Mouse (Mus musculus) R1 (cell line): ENCODE data around the gene Fam8a1.
A peak's percentile ranks its signal among the peaks of the same experiment; 100 is the strongest.

Experiments
- DNase-seq: peaks from one replicate; pipeline ENCODE4 v3.0.0-alpha.2; 2018; ENCODE audit warnings: low read depth, low spot score

Gene Fam8a1

GRCm38 (mm10) chr13:46669048-46669619, at the start of gene Fam8a1:
Fam8a1 (plus strand) TSS chr13:46669522.
- DNase-seq, result peak; percentile 92

DNA sequence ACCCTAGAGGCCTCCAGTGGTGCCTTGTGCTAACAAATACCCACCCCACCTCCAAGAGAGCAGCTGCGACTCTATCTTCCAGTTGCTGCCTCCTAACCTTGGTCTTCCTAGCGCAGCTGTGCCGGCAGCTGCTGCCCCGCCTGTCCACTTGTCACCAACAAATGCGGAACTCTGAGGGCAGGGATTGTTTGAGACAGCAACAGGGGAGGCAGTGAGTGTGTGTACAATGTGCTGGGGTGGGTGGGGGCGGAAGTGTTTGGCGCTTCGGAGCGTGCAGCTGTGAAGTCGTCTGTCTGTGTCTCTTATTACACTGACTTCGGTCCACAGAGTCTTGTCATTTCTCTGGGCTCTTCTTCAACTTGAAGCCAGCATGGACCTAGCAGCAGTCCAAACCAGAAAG, 49.7 kb upstream of the Fam8a1 start:
- DNase-seq, result no peak

DNA sequence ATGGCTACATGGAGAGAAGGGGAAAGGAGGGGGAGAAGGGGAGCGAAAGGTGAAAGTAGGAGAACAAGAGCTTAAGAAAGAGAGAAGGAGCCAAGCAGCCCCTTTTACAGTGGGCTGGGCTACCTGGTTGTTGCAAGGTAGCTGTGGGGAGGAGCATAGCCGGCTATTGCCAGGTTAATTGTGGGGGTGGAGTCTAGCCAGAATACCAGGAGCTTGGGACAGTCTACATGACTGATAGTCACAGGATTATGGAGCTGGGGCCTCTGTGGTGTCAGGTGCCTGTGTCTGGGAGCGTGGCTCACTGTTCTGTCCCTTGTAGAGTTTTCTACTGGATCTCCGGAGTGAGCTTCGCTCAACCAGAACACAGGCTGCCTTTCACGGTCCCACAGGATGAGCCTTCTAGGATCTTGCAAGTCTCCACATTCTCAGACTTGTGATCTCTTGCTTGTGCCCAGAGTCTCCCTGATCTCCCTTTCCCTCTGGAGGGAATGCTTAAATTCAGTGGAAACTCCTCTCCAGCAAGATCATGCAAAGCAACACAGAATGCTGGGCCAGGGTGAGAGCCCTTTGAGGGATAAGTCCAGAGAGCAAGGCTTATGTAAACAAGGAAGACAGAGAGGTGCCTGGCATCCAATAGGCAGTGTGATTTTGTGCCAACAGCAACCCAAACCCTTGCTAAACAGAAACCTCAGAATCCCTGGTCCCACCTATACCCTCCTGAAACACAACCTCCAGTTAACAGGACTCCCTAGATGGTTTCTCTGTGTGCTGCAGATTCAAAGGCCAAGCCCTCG, 48.2 kb upstream of the Fam8a1 start:
- DNase-seq, result no peak

DNA sequence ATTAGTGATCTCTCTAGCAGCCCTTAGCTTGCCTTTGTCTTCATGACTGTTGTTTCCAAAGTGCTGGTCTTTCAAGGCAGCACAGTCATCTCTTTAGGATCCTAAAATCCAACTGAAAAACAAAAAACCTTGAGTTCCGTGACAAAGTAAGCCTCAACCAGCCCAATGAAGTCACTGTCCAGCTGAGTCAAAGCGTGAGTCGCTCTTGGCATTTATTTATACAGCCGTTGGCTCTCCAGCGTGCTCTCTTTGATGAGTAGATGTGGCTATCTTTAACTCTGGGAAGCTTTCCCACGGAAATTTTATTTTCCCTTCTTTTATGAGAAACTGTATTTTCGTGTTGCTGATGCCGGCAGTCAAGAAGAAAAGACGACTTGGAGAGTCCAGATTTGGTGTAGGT, 42.7 kb upstream of the Fam8a1 start:
- DNase-seq, result no peak

DNA sequence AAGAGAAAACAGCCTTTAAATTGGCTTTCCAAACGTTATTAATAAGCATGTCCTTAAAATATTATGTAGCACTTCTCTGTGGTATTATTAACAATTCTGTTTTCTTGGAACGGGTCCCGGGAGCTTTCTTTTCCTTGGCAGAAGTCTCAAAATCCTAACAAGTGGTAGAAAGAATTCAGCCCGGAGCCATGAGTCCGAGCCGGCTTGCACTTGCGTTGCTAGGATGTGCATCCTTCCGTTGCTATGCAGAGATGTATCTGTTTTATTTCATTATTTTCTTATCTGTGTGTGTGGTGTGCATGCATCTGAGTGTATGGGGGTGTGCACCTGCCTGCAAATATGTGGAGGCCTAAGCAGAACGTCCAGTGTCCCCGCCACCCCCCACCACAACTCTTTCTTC, 41.5 kb upstream of the Fam8a1 start:
- DNase-seq, result no peak

DNA sequence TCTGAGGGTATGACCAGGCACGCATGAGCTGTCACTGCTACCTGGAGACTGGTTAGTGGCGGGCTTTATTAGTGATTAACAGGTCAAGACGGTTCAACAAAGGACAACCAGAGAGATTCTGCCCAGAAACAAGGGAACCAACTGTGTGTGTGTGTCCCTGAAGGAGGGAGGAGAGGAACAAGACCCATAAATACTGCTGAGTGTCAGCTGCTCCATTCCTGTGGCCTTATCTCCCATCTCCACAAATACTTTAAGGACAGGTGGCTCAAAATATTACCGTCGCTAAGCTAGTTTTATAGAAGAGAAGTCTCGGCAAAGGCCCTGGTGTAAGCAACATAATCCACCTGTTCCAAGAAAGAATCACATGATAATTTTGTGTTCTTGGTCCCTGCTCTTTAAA, 39.9 kb upstream of the Fam8a1 start:
- no peak for DNase-seq

DNA sequence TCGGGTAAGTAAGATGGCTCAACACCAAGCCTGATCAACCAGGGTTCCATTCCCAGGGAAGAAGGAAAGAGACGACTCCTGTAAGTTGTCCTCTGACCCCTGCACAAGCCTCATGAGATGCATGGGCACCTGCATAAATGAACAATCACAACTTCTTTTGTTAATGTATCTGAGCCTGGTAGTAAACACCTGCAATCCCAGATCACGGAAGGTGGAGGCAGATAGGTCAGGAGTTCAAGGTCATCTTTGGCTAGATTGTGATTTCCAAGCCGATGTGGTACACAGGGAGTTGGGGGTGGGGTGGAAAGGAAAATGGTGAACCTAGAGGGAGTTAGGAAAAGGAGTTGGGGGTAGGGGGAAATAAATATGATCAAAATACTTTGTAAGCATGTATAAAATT, 36.5 kb upstream of the Fam8a1 start:
- peak; percentile 72 for DNase-seq

DNA sequence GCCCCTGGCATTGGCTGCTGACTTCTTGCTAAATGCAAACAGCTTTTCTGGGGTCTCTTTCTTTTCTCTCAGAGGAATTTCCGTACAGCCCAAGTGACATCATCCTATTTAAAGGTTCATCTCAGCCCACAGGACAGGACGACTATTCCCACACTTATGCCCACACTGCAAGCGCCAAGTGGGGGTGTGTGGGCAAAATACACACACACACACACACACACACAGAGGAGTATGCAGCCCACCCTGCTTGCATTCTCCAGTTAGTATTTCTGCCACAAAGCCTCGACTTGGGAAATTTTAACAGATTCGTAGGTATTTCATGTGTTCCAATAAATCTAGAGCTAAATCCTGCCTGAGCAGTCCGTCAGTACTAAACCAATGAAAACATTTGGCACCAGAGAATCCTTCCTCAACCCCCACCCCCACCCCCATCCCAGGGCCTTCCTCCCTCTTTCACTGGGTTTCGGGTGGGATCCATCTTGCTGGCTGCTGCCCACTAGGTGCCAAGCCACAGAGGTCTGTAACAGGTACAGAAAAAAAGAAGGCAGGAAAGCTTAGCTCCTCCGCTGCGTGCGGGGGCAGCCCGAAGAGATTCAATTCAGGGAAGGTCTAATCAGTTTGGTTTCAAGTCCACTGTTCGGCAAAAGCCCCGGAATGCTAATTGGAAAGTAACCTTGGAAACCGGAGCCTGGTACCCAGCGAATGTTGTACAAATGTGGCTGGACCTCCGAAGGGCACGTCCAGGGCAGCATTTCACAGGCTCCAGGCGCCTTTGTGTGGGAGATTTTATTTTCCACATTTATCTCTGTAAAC, 35.8 kb upstream of the Fam8a1 start:
- DNase-seq, result peak; percentile 41

DNA sequence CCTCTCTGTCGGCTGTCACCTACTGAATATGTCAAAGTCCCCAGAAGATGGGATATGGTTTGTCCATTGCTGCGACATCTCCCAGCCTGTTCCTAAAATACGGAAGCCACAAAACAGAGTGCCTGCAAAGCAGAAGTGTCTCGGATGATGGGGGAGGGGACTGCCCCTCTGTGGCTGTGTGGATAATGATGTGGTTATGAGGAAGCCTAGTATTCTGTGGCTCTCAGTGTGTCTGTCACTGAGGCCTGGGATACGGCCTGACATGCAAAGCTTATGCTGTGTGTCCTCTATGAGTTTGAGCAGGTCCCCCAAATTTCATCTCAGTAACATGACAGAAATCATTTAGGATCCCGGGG, 35.2 kb upstream of the Fam8a1 start:
- no peak for DNase-seq

- no peak for DNase-seq
These were observed 28.5 kb upstream of the Fam8a1 start for GRCm38 (mm10) chr13:46640608-46641468.

DNA sequence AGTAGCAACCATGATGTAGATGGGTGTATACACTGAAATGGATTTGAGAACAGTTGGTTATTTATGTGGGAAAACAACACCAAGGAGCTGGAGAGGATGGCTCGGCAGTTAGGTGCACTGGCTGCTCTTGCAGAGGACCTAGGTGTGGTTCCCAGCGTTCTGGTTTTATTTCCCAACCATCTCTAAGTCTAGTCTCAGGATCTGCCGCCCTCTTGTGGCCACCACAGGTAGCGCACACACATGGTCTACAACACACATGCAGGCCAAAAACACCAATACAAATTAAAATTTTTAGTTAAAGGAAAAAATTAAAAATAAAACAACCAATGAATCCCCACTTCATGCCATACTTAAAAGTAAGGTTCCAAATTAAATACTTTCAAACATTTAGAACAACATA, 27.0 kb upstream of the Fam8a1 start:
- peak; percentile 72 for DNase-seq

GRCm38 (mm10) chr13:46644175-46644574, 25.1 kb upstream of the Fam8a1 start:
- no peak for DNase-seq

- DNase-seq, result peak; percentile 82
These were observed 23.8 kb upstream of the Fam8a1 start for GRCm38 (mm10) chr13:46645476-46645875.

- no peak for DNase-seq
These were observed 17.5 kb upstream of the Fam8a1 start for GRCm38 (mm10) chr13:46651853-46652252.

DNA sequence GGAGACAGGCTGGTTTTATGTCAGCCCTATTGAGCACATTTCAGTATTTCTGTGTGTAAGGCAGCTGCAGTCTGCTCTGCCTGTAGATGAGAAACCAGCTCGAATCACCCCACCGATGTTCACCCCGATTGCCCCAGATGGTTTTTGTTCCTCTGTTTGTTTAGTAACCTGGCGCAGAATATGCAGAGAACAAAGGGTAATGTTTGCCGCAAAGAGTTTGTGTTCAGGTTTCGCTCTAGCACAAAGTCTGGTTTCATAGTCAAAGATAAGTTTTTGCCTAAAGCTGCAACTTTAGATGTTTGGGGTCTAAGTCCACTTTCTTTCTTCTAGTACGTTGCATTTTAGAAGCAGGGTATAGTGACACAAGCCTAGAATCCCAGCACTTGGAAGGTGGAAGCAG, 16.7 kb upstream of the Fam8a1 start:
- DNase-seq, result no peak

- DNase-seq, result no peak
These were observed 15.7 kb upstream of the Fam8a1 start for GRCm38 (mm10) chr13:46653671-46654070.

DNA sequence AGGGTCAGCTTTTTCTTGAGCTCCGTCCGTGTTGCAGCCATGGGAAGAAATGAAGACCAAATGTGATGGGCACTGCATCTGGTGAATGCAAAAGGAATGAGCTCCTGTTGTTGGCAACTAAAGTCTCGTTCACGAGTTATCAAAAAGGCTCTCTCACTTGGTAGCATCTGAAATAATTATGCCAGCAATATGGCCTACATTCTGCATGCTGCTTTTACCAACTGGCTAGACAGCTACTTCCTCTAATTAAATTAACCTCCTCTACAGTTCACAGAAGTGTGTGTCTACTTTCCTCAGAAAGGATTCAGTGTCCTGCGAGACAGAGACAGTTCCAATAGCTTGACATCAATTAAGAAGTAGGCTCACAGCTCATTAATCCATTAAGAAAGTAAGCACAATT, 14.8 kb upstream of the Fam8a1 start:
- DNase-seq, result no peak

DNA sequence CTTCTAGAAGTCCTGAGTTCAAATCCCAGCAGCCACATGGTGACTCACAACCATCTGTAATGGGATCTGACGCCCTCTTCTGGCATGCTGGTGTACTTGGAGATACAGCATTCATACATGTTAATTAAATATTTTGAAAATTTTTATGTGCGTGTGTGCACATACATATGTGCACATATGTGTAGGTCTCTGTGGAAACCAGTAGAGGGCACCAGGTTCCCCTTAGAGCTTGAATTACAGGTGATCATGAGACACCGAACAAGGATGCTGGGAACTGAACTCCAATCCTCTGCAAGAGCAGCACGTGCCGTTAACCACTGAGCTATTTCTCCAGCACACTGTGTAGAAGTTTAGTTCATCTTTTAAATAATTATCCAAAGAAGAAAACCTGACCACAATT, 10.1 kb upstream of the Fam8a1 start:
- DNase-seq, result peak; percentile 72

GRCm38 (mm10) chr13:46663461-46663964, 5.8 kb upstream of the Fam8a1 start:
- peak; percentile 67 for DNase-seq

- DNase-seq, result peak; percentile 17
These were observed 424 bp downstream of the Fam8a1 start for GRCm38 (mm10) chr13:46669620-46670271.

DNA sequence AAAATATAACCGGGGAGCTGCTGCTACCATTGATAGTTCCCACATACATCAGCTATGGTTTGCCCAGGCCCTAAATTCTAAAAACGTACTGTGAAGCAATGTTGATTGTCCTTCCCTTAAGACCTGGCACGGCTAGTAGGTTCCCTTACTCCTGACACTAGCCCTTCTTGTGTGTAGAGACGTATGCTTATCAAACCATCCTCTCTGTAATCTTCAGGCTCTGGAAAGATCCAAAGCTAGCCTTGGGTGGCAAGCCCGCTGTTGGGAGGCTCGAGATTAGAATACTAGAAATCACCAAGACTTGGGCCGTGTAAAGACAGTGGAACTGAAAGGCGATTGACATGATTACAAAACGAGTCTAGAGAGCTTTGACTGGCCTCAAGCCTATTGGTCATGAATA, 1.2 kb downstream of the Fam8a1 start:
- peak; percentile 17 for DNase-seq
